Mouse (Mus musculus): Measurements from ENCODE around the gene Slco4a1.

Slco4a1 gene

DNA sequence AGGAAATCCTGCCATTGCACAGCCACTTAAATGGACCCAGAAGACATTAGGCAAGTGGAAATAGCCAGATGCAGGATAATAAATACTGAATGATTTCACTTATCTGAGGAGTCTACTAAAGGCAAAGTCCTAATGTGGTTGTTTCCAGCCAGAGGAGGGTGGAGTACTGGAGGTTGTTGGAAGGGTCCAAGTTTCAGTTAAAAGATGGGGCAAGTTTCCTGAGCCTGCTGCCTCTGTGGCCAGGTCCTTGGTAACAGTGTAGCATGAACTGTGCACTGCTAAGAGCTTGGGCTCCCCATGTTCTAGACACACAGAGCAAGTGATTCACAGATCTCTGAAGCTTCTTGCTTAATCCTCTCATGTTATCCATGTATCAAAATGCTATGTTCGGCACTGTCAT is 10.1 kb upstream of the Slco4a1 start:
- no peak for DNase-seq (ENCODE audit: low spot score in 2 of 2)

DNA sequence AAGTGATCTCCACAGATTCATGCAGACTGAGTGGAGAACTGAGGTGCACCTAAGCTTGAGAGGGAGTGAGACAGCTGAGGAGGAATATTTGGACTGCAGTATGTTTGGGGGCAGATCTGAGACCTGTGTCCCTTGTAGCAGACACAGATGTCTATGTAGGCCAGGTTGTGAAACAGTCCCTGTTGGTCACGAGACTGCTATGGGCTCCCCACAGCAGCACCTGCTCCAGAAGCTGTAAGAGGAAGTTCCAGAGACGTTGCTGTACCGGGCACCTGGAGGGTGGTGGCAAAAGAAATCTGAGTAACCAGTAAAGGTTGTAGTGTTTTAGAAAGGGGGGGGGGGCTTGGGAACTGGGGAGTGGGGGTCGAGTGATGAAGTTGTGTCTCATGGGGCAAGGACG is 7.0 kb upstream of the Slco4a1 start:
- DNase-seq (ENCODE audit: low spot score in 2 of 2): peak in 1 of 2 experiments; percentile 9

- DNase-seq (ENCODE audit: low spot score in 2 of 2): no peak
Observed at GRCm38 (mm10) chr2:180450529-180450928, 5.5 kb upstream of the Slco4a1 start.

DNA sequence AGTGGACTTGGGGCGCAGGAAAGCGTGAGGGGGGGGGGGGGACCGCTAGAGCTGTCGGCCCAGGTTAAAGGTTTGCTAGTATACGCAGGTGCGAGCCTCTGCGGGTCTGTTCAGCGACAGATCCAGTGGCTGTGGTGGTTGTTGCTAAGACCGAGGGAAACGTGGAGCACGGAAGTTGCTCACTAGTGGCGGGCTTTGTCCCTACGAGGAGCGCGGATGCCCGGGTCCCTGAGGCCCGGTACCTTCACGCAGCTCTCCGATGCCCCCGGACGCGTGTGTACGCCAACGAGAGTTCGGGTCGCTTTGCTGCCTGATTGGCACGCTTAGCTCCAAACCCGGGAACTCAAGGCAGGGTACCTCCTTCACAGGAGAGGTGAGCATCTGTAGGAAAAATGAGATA is 660 bp downstream of the Slco4a1 start:
- no peak for DNase-seq (ENCODE audit: low spot score in 2 of 2)

DNA sequence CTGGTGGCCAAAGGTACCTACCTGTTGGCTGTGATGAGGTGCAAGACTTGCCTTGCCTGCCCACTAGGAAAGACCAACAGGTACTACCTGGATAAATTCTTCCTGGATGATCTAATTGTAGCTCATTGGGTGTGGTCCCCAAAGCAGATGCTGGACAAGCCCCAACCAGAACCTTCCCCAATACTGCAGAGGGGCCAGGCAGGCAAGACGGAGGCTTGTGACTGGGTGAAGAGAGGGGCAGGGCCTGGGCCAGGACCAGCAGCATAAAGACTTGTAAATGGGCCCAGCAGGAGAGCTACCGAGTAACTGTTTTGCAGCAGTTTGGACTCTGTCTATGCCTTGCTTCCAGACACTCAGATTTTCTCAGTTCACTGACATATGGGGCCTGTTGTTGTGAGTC is 1.6 kb downstream of the Slco4a1 start:
- no peak for DNase-seq (ENCODE audit: low spot score in 2 of 2)

DNA sequence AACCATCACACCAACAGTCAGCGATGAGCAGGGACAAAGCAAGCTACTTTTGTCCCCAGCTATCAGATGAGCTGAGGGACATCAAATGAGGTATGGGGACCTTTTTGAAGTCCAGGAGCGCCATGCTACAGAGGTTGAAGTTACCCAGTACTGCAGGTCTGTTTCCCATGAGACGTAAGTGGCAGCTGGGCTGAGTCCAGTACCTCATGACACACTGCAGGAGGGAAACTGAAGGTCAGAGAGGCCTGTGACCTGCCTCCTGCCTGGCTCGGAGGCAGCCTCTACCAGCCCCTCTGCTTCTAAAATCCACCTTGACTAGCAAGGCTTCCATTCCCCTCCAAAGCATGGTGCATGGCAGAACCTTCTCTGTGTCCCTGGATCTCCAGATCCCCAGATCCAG is 3.4 kb downstream of the Slco4a1 start:
- DNase-seq (ENCODE audit: low spot score in 2 of 2): no peak

- DNase-seq (ENCODE audit: low spot score in 2 of 2): no peak
Observed at GRCm38 (mm10) chr2:180460801-180461200, 4.8 kb downstream of the Slco4a1 start.

- no peak for DNase-seq (ENCODE audit: low spot score in 2 of 2)
Observed at GRCm38 (mm10) chr2:180462593-180462992, 6.5 kb downstream of the Slco4a1 start.

GRCm38 (mm10) chr2:180466505-180466904 is 10.5 kb downstream of the Slco4a1 start:
- DNase-seq (ENCODE audit: low spot score in 2 of 2): no peak

GRCm38 (mm10) chr2:180468871-180469270 is 12.8 kb downstream of the Slco4a1 start:
- no peak for DNase-seq (ENCODE audit: low spot score in 2 of 2)

DNA sequence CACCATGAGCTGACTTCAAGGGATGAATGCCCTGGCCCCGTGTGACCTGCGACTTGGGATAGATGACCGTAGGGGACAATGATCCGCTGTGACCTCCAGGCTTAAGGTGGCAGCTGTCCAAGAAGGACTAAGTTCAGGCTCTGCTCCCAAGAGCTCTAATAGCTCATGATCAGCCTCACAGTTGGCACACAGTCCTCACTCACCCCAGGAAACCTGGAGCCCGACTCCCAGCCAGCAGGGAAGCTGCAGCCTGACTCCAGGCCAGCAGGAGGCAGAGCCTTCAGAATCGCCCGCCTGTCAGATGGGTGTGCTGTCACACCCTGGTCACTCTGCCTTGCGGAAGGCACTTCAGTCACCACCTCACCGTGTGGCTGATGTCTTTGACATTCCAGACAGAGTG is 13.7 kb downstream of the Slco4a1 start:
- no peak for DNase-seq (ENCODE audit: low spot score in 2 of 2)

GRCm38 (mm10) chr2:180472306-180473079 is 16.4 kb downstream of the Slco4a1 start:
- peak in 1 of 2 experiments; percentile 14 for DNase-seq (ENCODE audit: low spot score in 2 of 2)

DNA sequence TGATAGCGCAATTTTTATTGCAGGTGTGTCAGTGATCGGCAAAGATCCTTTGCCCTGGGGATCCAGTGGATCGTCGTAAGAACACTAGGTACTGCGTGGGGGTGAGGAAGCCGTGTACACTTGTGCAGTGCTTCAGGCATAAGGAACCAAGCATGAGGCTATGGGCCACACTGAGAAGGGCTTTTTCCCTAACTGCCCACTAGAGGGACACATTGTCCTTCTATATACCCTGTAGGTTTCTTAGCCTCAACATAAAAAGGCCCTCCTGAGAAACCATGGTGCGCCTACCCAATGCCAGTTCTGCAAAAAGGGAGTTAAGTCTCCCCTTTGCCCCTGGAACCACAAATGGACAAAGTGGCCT is 17.0 kb downstream of the Slco4a1 start:
- peak in 1 of 2 experiments; percentile 12 for DNase-seq (ENCODE audit: low spot score in 2 of 2)

- DNase-seq (ENCODE audit: low spot score in 2 of 2): no peak
Observed at GRCm38 (mm10) chr2:180474864-180475263, 18.8 kb downstream of the Slco4a1 start.

DNA sequence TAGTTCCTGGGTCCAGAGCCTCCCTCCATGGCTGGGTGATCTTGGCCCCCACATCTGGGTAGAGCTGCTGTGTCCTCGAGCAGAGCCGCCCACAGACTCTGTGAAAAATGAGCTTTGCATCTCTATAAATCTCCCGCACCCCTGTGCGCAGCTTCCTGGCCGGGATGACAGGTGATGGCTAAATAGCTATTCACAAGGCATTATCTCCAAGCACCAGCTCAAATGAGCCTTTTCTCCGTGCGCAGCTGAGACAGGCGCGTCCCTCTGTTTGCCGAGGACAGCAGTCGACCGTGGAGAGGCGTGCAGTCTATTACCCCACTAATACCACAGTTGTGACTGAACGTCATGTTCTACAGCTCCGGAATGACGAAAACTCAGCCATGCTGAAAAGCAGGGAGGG is 26.2 kb downstream of the Slco4a1 start:
- no peak for DNase-seq (ENCODE audit: low spot score in 2 of 2)

GRCm38 (mm10) chr2:180484882-180485281 is 28.8 kb downstream of the Slco4a1 start:
- no peak for DNase-seq (ENCODE audit: low spot score in 2 of 2)

GRCm38 (mm10) chr2:180485306-180485705 is 29.3 kb downstream of the Slco4a1 start:
- no peak for DNase-seq (ENCODE audit: low spot score in 2 of 2)

GRCm38 (mm10) chr2:180488210-180488751 is 32.2 kb downstream of the Slco4a1 start:
- DNase-seq (ENCODE audit: low spot score in 2 of 2): no peak

- DNase-seq (ENCODE audit: low spot score in 2 of 2): no peak
Observed at GRCm38 (mm10) chr2:180495906-180496305, 39.9 kb downstream of the Slco4a1 start.

DNA sequence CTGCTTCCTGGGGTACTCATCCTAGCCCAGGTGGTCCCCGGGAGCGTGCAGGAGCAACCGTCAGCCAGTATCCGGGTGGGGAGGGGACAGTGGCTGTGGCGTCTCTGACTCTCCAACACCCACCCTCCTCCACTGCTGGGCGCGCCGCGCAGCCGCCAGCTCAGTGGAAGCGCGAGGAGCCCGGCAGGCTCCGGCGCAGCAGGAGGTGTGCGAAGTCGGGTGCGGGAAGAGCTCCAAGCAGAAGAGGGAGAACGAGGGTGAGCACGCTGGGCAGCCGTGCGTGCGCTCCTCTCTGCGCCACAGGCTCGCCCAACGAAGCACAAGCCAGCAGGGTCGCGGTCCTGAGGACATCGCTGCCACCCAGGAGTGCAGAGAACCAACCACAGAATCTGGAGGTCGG is 43.7 kb downstream of the Slco4a1 start, which contains the start of gene Ntsr1:
Gene Ntsr1, plus strand, starts transcription at position 236 of the 400 bp plus-strand sequence.
- no peak for DNase-seq (ENCODE audit: low spot score in 2 of 2)

DNA sequence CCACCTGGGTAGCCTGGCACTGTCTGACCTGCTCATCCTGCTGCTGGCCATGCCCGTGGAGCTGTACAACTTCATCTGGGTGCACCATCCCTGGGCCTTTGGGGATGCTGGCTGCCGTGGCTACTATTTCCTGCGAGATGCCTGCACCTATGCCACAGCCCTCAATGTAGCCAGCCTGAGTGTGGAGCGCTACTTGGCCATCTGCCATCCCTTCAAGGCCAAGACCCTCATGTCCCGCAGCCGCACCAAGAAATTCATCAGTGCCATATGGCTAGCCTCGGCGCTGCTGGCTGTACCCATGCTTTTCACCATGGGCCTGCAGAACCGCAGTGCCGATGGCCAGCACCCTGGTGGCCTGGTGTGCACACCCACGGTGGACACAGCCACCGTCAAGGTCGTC is 44.7 kb downstream of the Slco4a1 start:
- DNase-seq (ENCODE audit: low spot score in 2 of 2): no peak

GRCm38 (mm10) chr2:180501217-180501967 is 45.3 kb downstream of the Slco4a1 start:
- no peak for DNase-seq (ENCODE audit: low spot score in 2 of 2)

DNA sequence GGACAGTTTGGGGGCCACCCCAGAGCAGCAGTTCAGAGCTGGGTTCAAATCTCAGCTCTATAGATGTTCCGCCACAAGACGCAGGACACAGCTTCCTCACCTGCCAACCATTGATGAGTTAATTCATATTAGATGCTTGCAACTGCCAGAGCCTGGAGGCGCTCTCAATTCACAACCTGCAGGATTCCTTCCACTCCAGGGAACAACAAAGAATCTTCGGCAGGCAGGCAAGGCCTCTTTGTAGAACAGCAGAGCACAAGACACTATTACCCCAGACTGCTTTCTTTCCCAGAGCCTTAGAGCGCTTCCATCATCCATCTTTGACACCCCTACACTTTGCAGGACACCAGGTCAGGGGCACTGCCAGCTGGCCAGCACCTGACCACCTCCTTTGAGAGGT is 50.2 kb downstream of the Slco4a1 start:
- DNase-seq (ENCODE audit: low spot score in 2 of 2): no peak

All from spleen, postnatal 14 days (tissue).